Mouse (Mus musculus): ENCODE measurements at regions not wholly inside any gene's neighbourhood (a gene's known extent, or its start where the extent isn't known, plus 50 kb on each side); places are given as distances from the start of the nearest gene placed in this dataset.

GRCm38 (mm10) chr3:9084134-9084533, 525.8 kb downstream of the Zfp704 start:
- no peak for TF ChIP-seq CTCF (IDR thresholded peaks at IDR 0.05; ENCODE audit: insufficient read depth, low read length)
- no peak for TF ChIP-seq POLR2A (IDR thresholded peaks at IDR 0.05; ENCODE audit: borderline replicate concordance, extremely low read depth, low read depth, low read length)
